Mouse (Mus musculus) megakaryocyte, embryonic 14.5 days (primary cell): Measurements from ENCODE around the gene 5031439G07Rik.

Experiments used
- FLI1 ChIP-seq: IDR thresholded peaks from 2 replicates; pipeline ENCODE4 v1.6.1; 2012; ENCODE audit warnings: low read length, inconsistent platforms, mixed read lengths
- GATA1 ChIP-seq: IDR thresholded peaks from 3 replicates; pipeline ENCODE4 v1.6.1; 2012; ENCODE audit warnings: mixed read lengths, low read length, inconsistent platforms, borderline replicate concordance

- TF ChIP-seq GATA1 (no peak), FLI1 (no peak)
Observed at GRCm38 (mm10) chr15:85031866-85032265, 43.5 kb upstream of the 5031439G07Rik start.
